Mouse (Mus musculus) hindbrain, embryonic 11.5 days (tissue): ENCODE results near the gene Tldc1. TPM values are rescaled to one million over a fixed set of nuclear protein-coding genes. Genes with fewer than 3 reads are reported as not detected.

Experiments
- ATAC-seq: fragments of 200-750 bp; cut with Nextera tagmentation; 2 replicates; pipeline ENCODE4 v1.8.0; 2017; ENCODE audit warnings: mild to moderate bottlenecking, moderate TSS enrichment, moderate library complexity; ENCODE audit not compliant: low FRiP score
- DNase-seq: peaks from one replicate; pipeline ENCODE4 v3.0.0-alpha.2; 2015; ENCODE audit warnings: low spot score
- H3K27ac ChIP-seq: fragments of 300-500 bp; sonication (generic); 2 replicates; pipeline ENCODE4 v1.5.1; 2014; ENCODE audit warnings: mild to moderate bottlenecking, low read depth, low read length
- H3K27me3 ChIP-seq: fragments of 300-500 bp; sonication (generic); 2 replicates; pipeline ENCODE4 v1.6.1; 2014; ENCODE audit warnings: mild to moderate bottlenecking, low read length, moderate library complexity, mixed read lengths; ENCODE audit not compliant: control insufficient read depth, insufficient read depth
- H3K36me3 ChIP-seq: fragments of 300-500 bp; sonication (generic); 2 replicates; pipeline ENCODE4 v1.6.1; 2014; ENCODE audit warnings: mild to moderate bottlenecking, low read length, moderate library complexity, mixed read lengths; ENCODE audit not compliant: control insufficient read depth, insufficient read depth
- H3K4me1 ChIP-seq: fragments of 300-500 bp; sonication (generic); replicated peaks from 2 replicates; pipeline ENCODE4 v1.6.1; 2014; ENCODE audit warnings: low read length, mixed read lengths; ENCODE audit not compliant: control insufficient read depth, insufficient read depth
- H3K4me2 ChIP-seq: fragments of 300-500 bp; sonication (generic); replicated peaks from 2 replicates; pipeline ENCODE4 v1.6.1; 2014; ENCODE audit warnings: mild to moderate bottlenecking, low read depth, low read length
- H3K4me3 ChIP-seq: fragments of 300-500 bp; sonication (generic); 2 replicates; pipeline ENCODE4 v1.5.1; 2014; ENCODE audit warnings: low read depth, low read length
- H3K9ac ChIP-seq: fragments of 300-500 bp; sonication (generic); 2 replicates; pipeline ENCODE4 v1.6.1; 2014; ENCODE audit warnings: low read depth, low read length
- H3K9me3 ChIP-seq: fragments of 300-500 bp; sonication (generic); 2 replicates; pipeline ENCODE4 v1.6.1; 2016; ENCODE audit warnings: low read length; ENCODE audit not compliant: control insufficient read depth
- WGBS: fragments of 180-500 bp; shearing (Covaris S2); extraction: QIAGEN DNeasy Blood & Tissue Kit; methylation state at CpG from one replicate; pipeline ENCODE4 v1.1.7; 2014; 5-methylcytosine and 5-hydroxymethylcytosine counted together
- polyA plus RNA-seq: library from polyadenylated mRNA; unstranded; fragments of >200 nt; fragmentation: Nextera tagmentation; extraction: Ambion mirVana; gene quantifications from 2 replicates; pipeline ENCODE4 v1.2.1, GENCODE M21; 2014

Tldc1 gene
- polyA plus RNA-seq, 1 experiment from 2014 or later = 7.8 TPM

DNA sequence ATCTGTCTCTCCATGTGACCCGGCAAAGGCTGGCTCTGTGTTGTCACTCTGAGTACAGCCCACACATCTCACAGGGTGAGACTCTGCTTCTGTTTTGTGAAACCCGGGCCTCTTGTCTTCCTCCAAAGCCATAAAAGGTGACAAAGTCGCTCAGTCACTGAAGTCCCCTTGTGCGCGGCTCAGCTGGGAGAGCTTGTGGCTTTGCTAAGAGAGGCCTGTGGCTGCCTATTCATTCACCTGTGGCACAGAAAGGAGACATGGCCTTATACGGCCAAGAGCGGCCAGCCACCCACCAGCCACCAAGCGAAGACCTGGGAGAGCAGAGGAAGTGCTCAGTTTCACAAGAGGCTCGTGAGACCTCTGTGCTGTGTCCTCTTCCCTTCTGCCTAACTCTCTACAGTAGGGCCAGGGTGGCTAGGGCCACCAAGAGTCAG lies 5.9 kb upstream of the Tldc1 start:
- H3K27me3 ChIP-seq = no peaks in the 10 kb centered on the region; the same call in 1 of the 2 replicates
- no peak overlapping the region for H3K4me3 ChIP-seq
- H3K4me2 ChIP-seq = no peak overlapping the region
- H3K9me3 ChIP-seq = no peaks in the 10 kb centered on the region
- H3K4me1 ChIP-seq = peaks cover 6% of the 10 kb centered on the region
- ATAC-seq = no peak
- no peak for DNase-seq
- no peak overlapping the region for H3K9ac ChIP-seq
- WGBS = 53% methylated on average over 9 of the region's 9 CpGs
- H3K36me3 ChIP-seq = no peaks in the 10 kb centered on the region
- H3K27ac ChIP-seq = 0 out of 2 replicates have a peak overlapping the region, but pooled peaks have one; percentile 20

DNA sequence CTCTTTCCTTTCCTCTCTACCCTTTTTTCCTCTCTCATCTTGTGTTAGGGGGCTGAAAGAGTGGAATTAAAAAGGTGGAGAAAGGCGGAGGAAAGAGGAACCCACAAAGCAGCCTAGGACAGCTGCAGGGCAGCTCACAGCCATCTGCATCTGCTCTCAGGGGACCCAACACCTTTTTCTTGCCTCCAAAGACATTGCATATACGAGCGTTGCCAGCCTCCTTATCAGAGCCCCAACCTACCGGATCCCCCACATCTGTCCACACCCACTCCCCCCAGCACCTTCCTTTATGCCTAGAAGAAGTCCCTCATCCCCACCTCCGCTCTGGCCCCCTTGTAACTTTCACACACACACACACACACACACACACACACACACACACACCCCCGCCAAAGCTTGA lies 5.4 kb upstream of the Tldc1 start:
- Histone ChIP-seq H3K4me1 (peaks cover 6% of the 10 kb centered on the region), H3K36me3 (no peaks in the 10 kb centered on the region), H3K4me2 (no peak overlapping the region), H3K9me3 (no peaks in the 10 kb centered on the region), H3K4me3 (no peak overlapping the region), H3K27me3 (no peaks in the 10 kb centered on the region; the same call in 1 of the 2 replicates), H3K27ac (no peak overlapping the region), H3K9ac (no peak overlapping the region)
- WGBS = 74% methylated on average over 6 of the region's 6 CpGs
- no peak for ATAC-seq
- no peak for DNase-seq

DNA sequence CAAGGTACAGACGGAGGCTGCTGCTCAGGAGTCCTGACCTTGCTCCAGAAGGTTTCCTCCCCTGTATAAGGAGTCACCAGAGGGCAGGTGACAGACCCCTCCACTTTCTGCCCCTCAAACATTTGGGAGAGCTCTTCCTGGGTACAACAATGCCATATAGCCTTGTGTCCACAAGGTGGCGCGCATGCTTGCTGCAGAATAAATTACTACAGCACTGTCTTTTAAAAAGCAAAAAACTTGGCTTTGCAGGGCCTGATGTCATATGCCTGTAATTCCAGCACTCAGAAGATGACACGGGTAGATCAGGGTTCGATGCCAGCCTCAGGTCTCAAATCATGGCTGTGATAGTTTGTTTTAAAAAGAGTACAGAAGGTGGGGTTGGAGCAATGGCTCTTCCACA lies 4.5 kb upstream of the Tldc1 start:
- Histone ChIP-seq H3K4me3 (no peak overlapping the region), H3K9ac (no peak overlapping the region), H3K27me3 (no peaks in the 10 kb centered on the region; the same call in 1 of the 2 replicates), H3K4me1 (peaks cover 7% of the 10 kb centered on the region), H3K36me3 (no peaks in the 10 kb centered on the region), H3K9me3 (no peaks in the 10 kb centered on the region), H3K4me2 (no peak overlapping the region), H3K27ac (no peak overlapping the region)
- 7% methylated on average over 5 of the region's 5 CpGs for WGBS
- ATAC-seq (no peak), DNase-seq (peak; percentile 80)

DNA sequence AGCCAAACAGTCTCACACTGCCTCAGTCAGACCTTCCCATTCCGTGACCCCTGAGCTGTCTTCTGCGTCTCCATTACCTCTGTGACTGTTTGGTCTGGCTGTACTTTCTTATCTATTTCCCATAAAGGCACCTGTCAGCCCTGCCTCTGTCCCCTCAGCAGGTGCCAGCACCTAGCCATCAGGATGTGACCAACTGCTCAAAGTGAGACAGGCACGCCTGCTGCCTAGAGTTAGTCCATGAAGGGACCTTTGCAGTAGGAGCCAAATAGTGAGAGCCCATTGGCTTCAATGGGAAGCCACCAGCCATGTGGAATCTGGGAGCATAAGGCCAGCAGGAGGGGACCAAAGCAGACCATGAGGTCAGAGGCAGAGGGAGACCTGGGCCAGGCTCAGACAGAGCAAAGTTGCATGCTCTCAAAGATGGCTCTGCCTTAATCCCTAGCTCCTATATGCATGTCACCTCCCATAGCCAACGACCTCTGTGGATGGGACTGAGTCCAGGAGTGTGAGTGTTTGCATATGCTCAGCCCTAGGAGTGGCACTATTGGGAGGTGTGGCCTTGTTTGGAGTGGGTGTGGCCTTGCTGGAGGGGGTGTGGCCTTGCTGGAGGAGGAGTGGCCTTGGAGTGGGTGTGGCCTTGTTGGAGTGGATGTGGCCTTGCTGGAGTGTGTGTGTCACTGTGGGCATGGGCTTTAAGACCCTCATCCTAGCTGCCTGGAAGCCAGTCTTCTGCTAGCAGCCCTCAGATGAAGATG lies 3.0 kb upstream of the Tldc1 start:
- H3K4me2 ChIP-seq = no peak overlapping the region
- DNase-seq (no peak), ATAC-seq (no peak)
- peaks cover 9% of the 10 kb centered on the region; the same call in 1 of the 2 replicates for H3K4me1 ChIP-seq
- no peak overlapping the region for H3K4me3 ChIP-seq
- no peak overlapping the region for H3K9ac ChIP-seq
- no peaks in the 10 kb centered on the region for H3K9me3 ChIP-seq
- no peaks in the 10 kb centered on the region; the same call in 1 of the 2 replicates for H3K27me3 ChIP-seq
- H3K27ac ChIP-seq = no peak overlapping the region
- no peaks in the 10 kb centered on the region for H3K36me3 ChIP-seq
- 70% methylated on average over 4 of the region's 4 CpGs for WGBS

DNA sequence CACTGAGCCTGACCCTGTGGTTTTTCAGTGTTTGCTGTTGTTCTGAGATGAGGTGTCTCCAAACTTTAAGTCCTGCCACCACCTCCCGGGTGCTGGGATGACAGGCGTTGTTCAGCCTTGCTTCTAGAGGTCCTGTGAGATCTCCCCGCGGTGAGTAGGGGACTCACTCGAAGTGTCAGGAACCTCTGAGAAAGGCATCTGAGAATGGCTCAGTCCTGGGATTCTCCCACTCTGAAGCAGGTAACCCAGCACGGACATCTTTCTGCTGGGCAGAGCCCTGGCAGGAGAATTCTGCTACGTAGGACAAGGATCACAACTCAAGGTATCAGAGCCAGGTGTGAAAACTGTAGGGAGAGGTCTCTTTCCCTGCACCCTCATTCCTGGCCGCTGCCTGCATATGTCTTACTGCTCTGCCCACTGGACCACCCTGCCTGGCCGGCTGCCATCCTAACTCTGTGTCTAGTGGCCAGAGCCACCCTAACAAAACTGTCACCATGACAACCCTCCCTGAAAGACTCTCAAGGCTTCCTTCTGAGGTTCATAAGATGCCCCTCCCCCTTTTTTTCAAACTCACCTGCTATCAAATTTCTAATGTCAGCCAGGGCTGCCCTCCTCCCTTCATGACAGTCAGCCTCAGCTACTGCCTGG lies 2.3 kb upstream of the Tldc1 start:
- Histone ChIP-seq H3K27ac (no peak overlapping the region), H3K4me3 (no peak overlapping the region), H3K4me1 (0 out of 2 replicates have a peak, but pooled peaks cover 6% of the 10 kb centered on the region), H3K36me3 (no peaks in the 10 kb centered on the region), H3K27me3 (no peaks in the 10 kb centered on the region; the same call in 1 of the 2 replicates), H3K9me3 (no peaks in the 10 kb centered on the region), H3K9ac (no peak overlapping the region), H3K4me2 (no peak overlapping the region)
- 78% methylated on average over 9 of the region's 9 CpGs for WGBS
- no peak for ATAC-seq
- DNase-seq = no peak

DNA sequence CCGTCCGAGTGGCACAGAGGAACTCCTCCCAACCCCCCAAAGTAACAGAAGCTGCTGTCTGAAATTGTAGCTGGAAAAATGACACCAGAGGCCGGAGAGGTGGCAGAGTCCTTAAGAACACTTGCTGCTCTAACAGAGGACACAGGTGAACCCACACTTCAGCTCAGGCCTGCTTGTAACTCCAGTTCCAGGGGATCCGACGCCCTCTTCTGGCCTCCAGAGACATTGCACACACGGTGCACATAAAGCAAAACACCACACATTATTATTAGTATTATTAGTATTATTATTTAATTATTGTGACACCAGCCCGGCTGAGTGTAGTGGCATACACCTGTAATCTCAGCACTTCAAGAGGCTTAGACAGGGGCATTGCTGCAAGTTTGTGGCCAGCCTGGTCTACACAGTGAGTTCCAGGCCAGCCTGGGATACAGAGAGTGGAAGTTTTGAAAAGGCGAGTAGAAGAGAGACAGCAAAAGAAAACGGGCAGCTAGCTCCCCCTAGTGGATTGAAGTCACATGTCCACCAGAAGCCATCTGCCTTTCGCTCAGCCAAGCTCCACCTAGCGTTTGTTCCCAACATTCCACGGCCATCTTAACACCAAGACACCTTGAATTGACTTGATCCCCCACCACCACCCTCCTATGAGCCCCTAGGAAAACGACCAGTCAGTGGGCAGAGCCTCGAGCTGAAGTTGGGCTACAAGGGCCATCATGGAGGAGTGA lies 959 bp upstream of the Tldc1 start:
- WGBS = 26% methylated on average over 14 of the region's 14 CpGs
- H3K9ac ChIP-seq = no peak overlapping the region
- ATAC-seq (no peak), DNase-seq (peak; percentile 86)
- 0 out of 2 replicates have a peak, but pooled peaks cover 4% of the 10 kb centered on the region for H3K4me1 ChIP-seq
- peak overlapping the region; percentile 50; the same call in 1 of the 2 replicates for H3K4me3 ChIP-seq
- H3K4me2 ChIP-seq = peak overlapping the region; percentile 85; the same call in 1 of the 2 replicates
- no peaks in the 10 kb centered on the region for H3K9me3 ChIP-seq
- no peaks in the 10 kb centered on the region for H3K27me3 ChIP-seq
- H3K27ac ChIP-seq = peak overlapping the region; percentile 37; the same call in 1 of the 2 replicates
- no peaks in the 10 kb centered on the region for H3K36me3 ChIP-seq

DNA sequence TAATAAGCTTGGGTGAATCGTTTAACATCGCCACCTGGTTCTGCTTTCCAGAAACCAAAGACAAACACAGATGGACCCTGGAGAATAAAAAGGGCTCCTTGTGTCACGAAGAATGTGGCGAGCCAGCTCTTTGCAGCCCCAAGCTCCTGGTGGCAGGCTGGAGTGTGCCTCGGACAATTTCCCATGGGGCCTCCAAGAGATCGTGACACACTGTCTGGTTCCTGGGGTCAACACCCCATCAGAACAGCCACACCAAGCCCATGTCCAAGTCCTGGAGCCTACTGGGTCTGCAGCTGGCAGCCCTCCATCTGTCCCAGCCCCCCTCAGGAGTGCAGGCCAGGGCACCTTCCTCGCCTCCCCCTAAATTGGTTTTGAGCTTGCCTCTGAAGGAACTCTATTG lies 451 bp downstream of the Tldc1 start:
- 22% methylated on average over 7 of the region's 7 CpGs for WGBS
- DNase-seq = no peak
- Histone ChIP-seq H3K36me3 (no peaks in the 10 kb centered on the region), H3K4me2 (peak overlapping the region; percentile 85), H3K4me1 (0 out of 2 replicates have a peak, but pooled peaks cover 4% of the 10 kb centered on the region), H3K4me3 (peak overlapping the region; percentile 50), H3K27ac (peak overlapping the region; percentile 77; the same call in 1 of the 2 replicates), H3K9ac (peak overlapping the region; percentile 78), H3K27me3 (no peaks in the 10 kb centered on the region), H3K9me3 (no peaks in the 10 kb centered on the region)
- ATAC-seq = peak; percentile 38

DNA sequence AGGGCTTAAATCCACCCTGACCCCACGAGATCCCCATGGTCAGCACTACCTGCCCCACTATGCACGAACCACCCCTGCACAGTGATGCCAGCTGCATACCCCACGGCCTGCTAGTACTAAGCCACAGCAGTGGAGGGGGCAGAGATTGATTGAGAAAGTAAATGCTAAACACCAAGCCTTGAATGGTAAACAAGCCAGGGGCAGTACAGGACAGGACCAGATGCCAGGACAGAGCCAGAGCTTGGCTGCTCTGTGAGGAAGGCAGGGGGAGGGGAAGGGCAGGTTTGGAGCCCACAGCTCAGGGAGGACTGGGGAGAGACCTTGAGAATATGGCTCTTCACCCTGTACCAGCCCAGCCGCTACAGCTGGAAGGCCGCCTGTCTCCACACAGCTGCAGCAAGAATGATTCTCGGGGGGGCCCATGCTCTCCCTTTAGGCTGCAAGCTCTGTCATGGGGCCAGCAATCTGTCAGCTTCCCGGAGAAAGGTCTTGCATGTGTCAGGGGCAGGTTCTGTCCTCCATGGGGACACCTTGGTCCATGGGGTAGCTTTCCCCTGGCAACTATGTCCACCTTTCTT lies 1.5 kb downstream of the Tldc1 start:
- H3K36me3 ChIP-seq = no peaks in the 10 kb centered on the region
- no peak overlapping the region for H3K9ac ChIP-seq
- WGBS = 93% methylated on average over 7 of the region's 7 CpGs
- ATAC-seq = no peak
- no peak overlapping the region for H3K4me2 ChIP-seq
- H3K9me3 ChIP-seq = no peaks in the 10 kb centered on the region
- H3K4me1 ChIP-seq = 0 out of 2 replicates have a peak, but pooled peaks cover 4% of the 10 kb centered on the region
- no peaks in the 10 kb centered on the region for H3K27me3 ChIP-seq
- H3K27ac ChIP-seq = no peak overlapping the region
- DNase-seq = no peak
- no peak overlapping the region for H3K4me3 ChIP-seq
